Mouse (Mus musculus): ENCODE results near the gene Odr4. TPM values are rescaled to one million over a fixed set of nuclear protein-coding genes. Genes with fewer than 3 reads are reported as not detected.

Odr4 gene
- total RNA-seq, 2 experiments from 2014 or later: 36.2 to 46.1 TPM

GRCm38 (mm10) chr1:150372895-150373294, 20.0 kb downstream of the Odr4 start:
- intact Hi-C loops (cut with DNase I): loop anchor here (5.0 kb wide), 1 partner anchor 541 kb away; no protein-coding TSS in a partner anchor
- no peak for DNase-seq (ENCODE audit: low spot score in 2 of 2)

DNA sequence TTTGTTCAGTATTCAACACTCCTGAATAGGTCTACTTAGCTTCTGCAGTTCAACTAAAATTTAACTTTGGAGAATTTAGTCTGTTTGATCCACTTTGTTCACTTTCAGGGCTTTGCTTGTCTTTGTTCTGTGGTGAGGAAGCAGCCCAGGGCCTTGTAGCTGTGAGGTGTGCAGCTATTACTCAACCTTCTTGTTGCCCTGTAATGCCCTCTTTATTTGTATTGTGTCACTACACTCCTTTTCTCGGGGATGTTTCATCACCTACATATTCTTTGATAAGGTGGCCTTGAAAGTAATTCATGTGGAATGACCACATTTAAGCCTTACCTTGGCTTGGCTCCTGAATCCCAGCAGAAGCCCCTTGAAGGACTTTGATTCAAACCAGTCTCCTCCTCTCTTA, 32.0 kb downstream of the Odr4 start:
- intact Hi-C loops (cut with DNase I): no loop called here
- DNase-seq (ENCODE audit: low spot score in 2 of 2): no peak

DNA sequence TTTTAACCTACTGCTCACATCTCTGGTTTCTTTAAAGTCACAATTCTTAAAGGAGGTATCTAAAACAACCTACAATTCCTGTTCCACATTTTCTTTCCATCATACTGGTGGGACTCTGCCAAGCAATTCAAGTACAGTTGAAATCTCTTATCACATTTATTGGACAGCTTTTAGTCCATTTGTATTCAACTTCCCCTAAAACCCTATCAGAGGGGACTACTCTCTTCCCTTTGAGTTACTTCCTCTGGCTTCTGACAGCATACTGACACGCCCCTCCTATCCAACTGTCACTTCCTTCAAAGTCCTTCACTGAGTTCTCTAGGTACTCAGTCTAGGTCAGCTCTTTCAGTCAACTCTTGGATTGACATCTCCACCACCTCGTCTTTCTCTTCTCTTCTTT, 57.8 kb downstream of the Odr4 start:
- intact Hi-C loops (cut with DNase I): no loop called here

GRCm38 (mm10) chr1:150319205-150319604, 73.7 kb downstream of the Odr4 start, which contains the start of gene Pdc:
Pdc (plus strand) TSS chr1:150319417.
- no peak for DNase-seq (ENCODE audit: low spot score in 2 of 2)
- intact Hi-C loops (cut with DNase I): no loop called here

More for the DNA sequence above, 57.8 kb downstream of the Odr4 start:
- DNase-seq (ENCODE audit: low spot score in 2 of 2): no peak

Other genes starting within 250 kb of the Odr4 start
- not detected for gene Pdc, start 73.7 kb downstream of the Odr4 start, total RNA-seq (2021)
- 100 to 1,000 TPM in 1 of 2 experiments, 10 to 100 TPM in 1; 92.9 to 100 TPM for gene Tpr, start 242 bp downstream of the Odr4 start, total RNA-seq (2021)
- 1 to 10 TPM; 2.8 to 3.3 TPM for gene Prg4, start 73.1 kb upstream of the Odr4 start, total RNA-seq (2021)

Measured in left cerebral cortex, postnatal 14 days (tissue).